Mouse (Mus musculus) C2C12 (cell line): Measurements from ENCODE around the gene Gatd1.

Experiments
- CTCF ChIP-seq: IDR thresholded peaks from one replicate; pipeline ENCODE4 v1.5.1; 2011; ENCODE audit not compliant: control insufficient read depth, insufficient read depth, insufficient read length
- USF1 ChIP-seq: IDR thresholded peaks from one replicate; pipeline ENCODE4 v1.6.1; 2011; ENCODE audit warnings: low read depth, mild to moderate bottlenecking, control low read depth, moderate library complexity

DNA sequence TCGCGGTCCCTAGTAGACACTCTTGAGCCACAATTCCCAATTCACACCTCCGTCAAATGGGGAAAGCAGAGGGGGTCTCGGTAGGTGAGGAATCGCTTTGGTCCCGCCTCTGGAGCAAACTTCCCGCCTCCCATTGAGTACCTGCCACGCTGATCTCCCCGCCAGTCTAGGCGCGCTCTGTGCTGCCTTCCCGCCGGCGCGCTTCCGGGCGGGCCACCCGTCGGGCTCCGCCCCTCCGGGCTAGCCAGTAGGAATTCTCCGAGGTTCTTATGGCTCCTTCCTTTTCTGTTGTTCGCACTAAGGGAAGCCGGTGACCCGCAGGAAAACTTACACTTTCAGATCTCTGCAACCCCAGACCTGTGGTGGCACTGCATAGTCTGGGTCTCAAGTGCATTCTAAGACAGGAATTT, 29.9 kb upstream of the Gatd1 start, which contains the start of gene Pidd1:
- TF ChIP-seq CTCF = no peak
- TF ChIP-seq USF1 = no peak
